Mouse (Mus musculus) liver, adult 2 months (tissue): ENCODE results near the gene Nepro.

Experiments
- CTCF ChIP-seq: fragments of 200-500 bp; IDR thresholded peaks from 2 replicates; pipeline ENCODE4 v1.5.1; 2011; ENCODE audit warnings: low read depth, low read length, control low read depth
- POLR2A ChIP-seq: fragments of 200-500 bp; IDR thresholded peaks from 2 replicates; pipeline ENCODE4 v1.6.1; 2011; ENCODE audit warnings: low read length, control low read depth; ENCODE audit not compliant: insufficient read depth; ENCODE audit errors: extremely low read depth

GRCm38 (mm10) chr16:44688507-44688906, 35.6 kb upstream of the Nepro start:
- TF ChIP-seq CTCF: no peak
- no peak for TF ChIP-seq POLR2A
